Mouse (Mus musculus): ENCODE results near the gene Pde8b. TPM values are rescaled to one million over a fixed set of nuclear protein-coding genes. Genes with fewer than 3 reads are reported as not detected.
A peak's percentile ranks its signal among the peaks of the same experiment; 100 is the strongest.

Gene Pde8b
- polyA plus RNA-seq, 1 experiment from 2014 or later: 12.1 TPM

DNA sequence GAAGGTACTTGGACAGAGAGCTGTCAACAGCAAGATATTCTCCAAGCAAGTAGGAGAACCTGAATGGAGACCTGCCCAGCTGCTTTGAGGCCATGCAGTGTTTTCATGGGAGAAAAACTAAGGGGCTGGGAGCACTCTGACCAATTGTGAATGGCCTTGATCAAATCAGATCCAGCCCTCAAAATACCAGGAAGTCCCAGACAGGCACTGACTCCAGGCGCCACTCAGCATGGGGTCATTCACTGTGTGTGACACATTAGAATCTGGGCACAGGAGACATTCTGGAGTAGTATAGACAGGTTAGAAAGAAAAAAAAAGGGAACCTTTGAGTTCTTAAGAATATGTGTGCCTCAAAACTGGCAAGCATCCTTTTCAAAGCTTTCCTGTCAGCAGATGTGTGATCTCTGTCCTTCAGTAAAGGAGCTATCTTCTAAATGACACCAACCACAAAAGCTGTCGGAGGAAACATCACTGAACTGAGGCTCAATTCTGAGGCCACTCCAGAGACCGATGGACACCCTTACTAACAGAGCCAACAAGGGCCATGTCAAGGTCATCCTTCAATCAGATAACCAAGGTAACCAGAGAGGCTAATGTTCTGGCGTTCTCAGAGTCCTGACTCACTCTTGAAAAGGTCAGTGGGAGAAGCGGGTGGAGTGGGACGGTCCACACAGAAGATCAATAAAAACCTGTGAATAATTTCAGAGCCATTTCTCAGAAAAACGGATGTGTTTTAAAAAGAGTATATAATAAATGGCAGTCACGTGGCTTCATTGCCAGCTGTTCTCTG is 151.0 kb downstream of the Pde8b start:
- TF ChIP-seq CTCF (IDR thresholded peaks at IDR 0.05; ENCODE audit: low read depth): no peak
- no peaks in the 10 kb centered on the region for H3K9me3 ChIP-seq (replicated peaks; ENCODE audit: low read length)
- no peaks in the 10 kb centered on the region for H3K4me1 ChIP-seq (replicated peaks; ENCODE audit: insufficient read depth, low read length)
- no peak overlapping the region for H3K4me2 ChIP-seq (ENCODE audit: low read length)
- ATAC-seq (replicated peaks; ENCODE audit: low FRiP score, low read depth) (no peak; the same call in 1 of the 2 replicates), DNase-seq (ENCODE audit: low spot score) (no peak)
- H3K27me3 ChIP-seq (ENCODE audit: insufficient read depth, low read length): no peaks in the 10 kb centered on the region
- no peak overlapping the region for H3K4me3 ChIP-seq (replicated peaks; ENCODE audit: low read depth, low read length)
- H3K27ac ChIP-seq: no peak overlapping the region
- H3K9ac ChIP-seq (ENCODE audit: low read depth, low read length): no peak overlapping the region
- no peaks in the 10 kb centered on the region for H3K36me3 ChIP-seq (ENCODE audit: insufficient read depth, low read length)
- WGBS: 61% methylated on average over 8 of the region's 8 CpGs

DNA sequence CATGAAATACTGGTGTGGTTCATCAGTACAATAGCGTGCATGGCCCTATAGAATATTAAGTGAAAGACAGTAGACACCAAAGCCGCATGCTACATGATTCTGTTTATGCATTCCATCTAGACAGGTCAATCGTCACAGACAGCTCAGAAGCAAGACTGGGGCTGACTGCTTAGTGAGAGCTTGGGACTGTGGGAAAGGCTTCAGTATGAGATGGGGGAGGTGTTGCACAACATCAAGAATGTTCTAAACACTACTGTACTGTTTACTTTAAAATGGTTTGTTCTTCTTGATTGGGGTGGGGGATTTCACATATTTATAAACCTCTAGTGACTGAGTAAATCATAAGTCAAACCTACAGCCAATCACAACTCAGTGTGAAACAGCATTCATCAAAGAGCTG is 153.5 kb downstream of the Pde8b start:
- no peak for TF ChIP-seq CTCF (IDR thresholded peaks at IDR 0.05; ENCODE audit: low read depth)
- no peak overlapping the region for H3K4me2 ChIP-seq (ENCODE audit: low read length)
- H3K27me3 ChIP-seq (ENCODE audit: insufficient read depth, low read length): no peaks in the 10 kb centered on the region
- no peak overlapping the region for H3K4me3 ChIP-seq (replicated peaks; ENCODE audit: low read depth, low read length)
- DNase-seq (ENCODE audit: low spot score) (no peak), ATAC-seq (replicated peaks; ENCODE audit: low FRiP score, low read depth) (no peak)
- no peak overlapping the region for H3K27ac ChIP-seq
- no peaks in the 10 kb centered on the region for H3K36me3 ChIP-seq (ENCODE audit: insufficient read depth, low read length)
- no peak overlapping the region for H3K9ac ChIP-seq (ENCODE audit: low read depth, low read length)
- WGBS: 82% methylated on average over 3 of the region's 3 CpGs
- H3K9me3 ChIP-seq (replicated peaks; ENCODE audit: low read length): no peaks in the 10 kb centered on the region
- H3K4me1 ChIP-seq (replicated peaks; ENCODE audit: insufficient read depth, low read length): no peaks in the 10 kb centered on the region

DNA sequence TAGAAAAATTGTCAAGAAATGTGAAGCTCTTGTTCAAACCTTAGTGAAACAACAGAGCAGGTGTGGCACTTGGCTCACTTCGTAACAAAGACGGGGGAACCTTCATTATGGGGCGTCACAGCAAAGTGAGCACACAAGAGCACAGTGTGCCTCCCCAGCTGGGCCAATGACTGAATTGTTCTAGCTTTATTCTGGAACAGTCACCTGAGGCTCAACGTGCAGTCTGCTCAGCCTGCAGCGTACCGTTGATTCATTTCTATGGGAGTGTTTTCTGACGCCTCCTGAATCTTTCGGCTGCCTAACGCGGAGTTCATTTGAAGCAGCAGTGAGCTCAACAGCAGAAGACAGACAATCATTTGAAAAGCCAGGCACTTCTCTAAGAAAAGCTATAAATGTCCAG is 154.3 kb downstream of the Pde8b start:
- no peaks in the 10 kb centered on the region for H3K9me3 ChIP-seq (replicated peaks; ENCODE audit: low read length)
- DNase-seq (ENCODE audit: low spot score): no peak
- no peaks in the 10 kb centered on the region for H3K27me3 ChIP-seq (ENCODE audit: insufficient read depth, low read length)
- no peak overlapping the region for H3K9ac ChIP-seq (ENCODE audit: low read depth, low read length)
- ATAC-seq (replicated peaks; ENCODE audit: low FRiP score, low read depth): no peak
- no peaks in the 10 kb centered on the region for H3K4me1 ChIP-seq (replicated peaks; ENCODE audit: insufficient read depth, low read length)
- H3K4me2 ChIP-seq (ENCODE audit: low read length): no peak overlapping the region
- no peak overlapping the region for H3K4me3 ChIP-seq (replicated peaks; ENCODE audit: low read depth, low read length)
- TF ChIP-seq CTCF (IDR thresholded peaks at IDR 0.05; ENCODE audit: low read depth): no peak
- H3K27ac ChIP-seq: no peak overlapping the region
- no peaks in the 10 kb centered on the region for H3K36me3 ChIP-seq (ENCODE audit: insufficient read depth, low read length)
- whole genome bisulfite sequencing: 56% methylated on average over 10 of the region's 10 CpGs

DNA sequence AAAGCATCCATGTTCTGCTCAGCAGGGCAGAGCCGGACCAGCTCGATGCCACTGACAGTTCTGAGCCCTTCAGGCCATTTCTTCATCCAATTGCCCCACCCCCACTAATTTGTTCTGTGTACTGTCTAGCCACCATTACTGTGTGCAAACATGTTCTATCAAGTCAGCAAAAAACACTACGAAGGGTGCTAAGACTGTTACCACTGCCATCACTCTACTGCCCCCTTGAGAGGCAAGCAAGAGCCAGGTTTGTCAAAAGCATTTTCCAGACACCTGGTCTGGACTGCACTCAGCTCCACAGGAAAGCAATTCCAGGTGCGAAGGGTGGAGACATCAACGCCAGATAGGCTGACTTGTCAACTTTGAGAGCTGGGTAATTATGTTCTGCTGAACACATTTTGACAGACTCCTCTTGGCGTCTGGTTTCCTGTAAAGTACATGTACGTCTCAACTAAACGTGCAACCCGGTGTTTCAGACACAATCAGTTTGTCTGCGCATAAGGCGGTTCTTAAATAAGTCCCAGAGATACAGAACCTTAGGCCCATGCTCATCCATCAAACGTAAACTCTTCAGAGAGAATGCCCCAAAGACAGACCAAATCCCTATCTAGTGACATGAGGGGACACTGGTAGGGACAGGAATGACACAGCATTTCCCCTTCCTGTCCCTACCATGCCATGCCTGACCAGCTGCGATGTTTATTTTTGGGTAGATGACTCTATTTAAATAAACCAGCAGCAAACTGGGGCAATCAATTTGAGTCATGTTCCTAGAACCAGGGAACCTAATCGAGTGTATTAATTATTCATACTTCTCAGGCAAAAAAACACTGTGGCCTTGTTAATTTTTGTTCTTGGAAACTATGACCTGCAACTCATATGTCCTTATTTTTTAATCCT is 158.3 kb downstream of the Pde8b start:
- H3K4me3 ChIP-seq (replicated peaks; ENCODE audit: low read depth, low read length): no peak overlapping the region
- no peaks in the 10 kb centered on the region for H3K27me3 ChIP-seq (ENCODE audit: insufficient read depth, low read length)
- peak; percentile 40; the same call in 1 of the 2 replicates for TF ChIP-seq CTCF (IDR thresholded peaks at IDR 0.05; ENCODE audit: low read depth)
- no peak overlapping the region for H3K27ac ChIP-seq
- H3K9me3 ChIP-seq (replicated peaks; ENCODE audit: low read length): no peaks in the 10 kb centered on the region
- H3K4me2 ChIP-seq (ENCODE audit: low read length): no peak overlapping the region
- no peak overlapping the region for H3K9ac ChIP-seq (ENCODE audit: low read depth, low read length)
- H3K36me3 ChIP-seq (ENCODE audit: insufficient read depth, low read length): no peaks in the 10 kb centered on the region
- DNase-seq (ENCODE audit: low spot score) (no peak), ATAC-seq (replicated peaks; ENCODE audit: low FRiP score, low read depth) (no peak)
- no peaks in the 10 kb centered on the region for H3K4me1 ChIP-seq (replicated peaks; ENCODE audit: insufficient read depth, low read length)
- WGBS: 81% methylated on average over 14 of the region's 14 CpGs

DNA sequence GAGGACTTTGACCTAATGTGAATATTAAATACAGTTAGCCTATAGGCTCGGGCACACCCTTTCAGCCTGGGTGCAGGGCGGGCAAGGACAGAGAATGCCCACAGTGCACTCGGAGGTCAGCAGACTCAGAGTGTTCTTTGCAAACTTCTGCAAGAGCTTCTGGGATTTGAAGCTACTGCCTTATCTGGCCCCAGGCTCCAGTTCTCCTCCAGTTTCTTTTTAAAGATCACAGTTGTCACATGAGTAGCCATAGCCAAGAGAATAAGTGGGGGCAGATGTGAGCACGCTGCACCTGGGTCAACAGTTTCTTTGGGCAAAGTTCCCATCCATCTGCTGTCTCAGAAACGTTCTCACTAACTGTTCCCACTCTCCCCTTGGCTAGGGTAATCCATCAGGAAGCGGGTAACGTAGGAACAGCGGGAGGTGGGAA is 162.8 kb downstream of the Pde8b start:
- no peak for TF ChIP-seq CTCF (IDR thresholded peaks at IDR 0.05; ENCODE audit: low read depth)
- 52% methylated on average over 8 of the region's 8 CpGs for WGBS
- peak; percentile 23 for DNase-seq (ENCODE audit: low spot score)
- Histone ChIP-seq H3K27me3 (ENCODE audit: insufficient read depth, low read length) (no peaks in the 10 kb centered on the region), H3K27ac (no peak overlapping the region), H3K4me3 (replicated peaks; ENCODE audit: low read depth, low read length) (no peak overlapping the region), H3K36me3 (ENCODE audit: insufficient read depth, low read length) (no peaks in the 10 kb centered on the region), H3K9me3 (replicated peaks; ENCODE audit: low read length) (no peaks in the 10 kb centered on the region), H3K9ac (ENCODE audit: low read depth, low read length) (no peak overlapping the region), H3K4me1 (replicated peaks; ENCODE audit: insufficient read depth, low read length) (no peaks in the 10 kb centered on the region), H3K4me2 (ENCODE audit: low read length) (no peak overlapping the region)
- no peak for ATAC-seq (replicated peaks; ENCODE audit: low FRiP score, low read depth)

DNA sequence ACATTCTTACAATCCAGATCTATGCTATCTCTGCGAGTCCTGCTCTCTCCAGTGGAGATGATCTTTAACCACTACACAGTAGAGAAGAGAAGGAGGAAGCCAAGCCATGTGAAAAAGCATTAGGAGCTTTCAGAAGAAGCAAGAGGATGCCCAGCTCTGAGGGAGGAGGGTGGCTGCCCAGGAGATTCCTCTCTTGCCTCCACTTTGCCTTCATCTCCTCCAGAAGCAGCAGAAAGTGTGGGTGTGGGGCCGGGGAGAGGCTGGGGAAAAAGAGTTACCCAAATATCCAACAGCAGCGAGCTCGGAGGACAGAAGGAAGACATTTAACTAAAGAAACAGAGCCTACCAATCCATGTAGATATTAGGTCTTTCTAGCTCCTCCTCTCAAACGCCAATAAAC is 164.1 kb downstream of the Pde8b start:
- H3K27ac ChIP-seq: no peak overlapping the region
- no peaks in the 10 kb centered on the region for H3K36me3 ChIP-seq (ENCODE audit: insufficient read depth, low read length)
- 74% methylated on average over 5 of the region's 5 CpGs for WGBS
- no peak overlapping the region for H3K9ac ChIP-seq (ENCODE audit: low read depth, low read length)
- ATAC-seq (replicated peaks; ENCODE audit: low FRiP score, low read depth) (no peak), DNase-seq (ENCODE audit: low spot score) (no peak)
- TF ChIP-seq CTCF (IDR thresholded peaks at IDR 0.05; ENCODE audit: low read depth): no peak
- no peaks in the 10 kb centered on the region for H3K9me3 ChIP-seq (replicated peaks; ENCODE audit: low read length)
- H3K4me2 ChIP-seq (ENCODE audit: low read length): no peak overlapping the region
- no peaks in the 10 kb centered on the region for H3K27me3 ChIP-seq (ENCODE audit: insufficient read depth, low read length)
- no peaks in the 10 kb centered on the region for H3K4me1 ChIP-seq (replicated peaks; ENCODE audit: insufficient read depth, low read length)
- H3K4me3 ChIP-seq (replicated peaks; ENCODE audit: low read depth, low read length): no peak overlapping the region
